Mouse (Mus musculus): ENCODE measurements around the gene Dennd2c.

Gene Dennd2c

GRCm38 (mm10) chr3:103098662-103099061 is 3.7 kb upstream of the Dennd2c start:
- no peak for TF ChIP-seq GATA4 (IDR thresholded peaks at IDR 0.05; ENCODE audit: insufficient replicate concordance, low read length)

GRCm38 (mm10) chr3:103099667-103100066 is 2.7 kb upstream of the Dennd2c start:
- no peak for TF ChIP-seq GATA4 (IDR thresholded peaks at IDR 0.05; ENCODE audit: insufficient replicate concordance, low read length)

- TF ChIP-seq GATA4 (IDR thresholded peaks at IDR 0.05; ENCODE audit: insufficient replicate concordance, low read length) = no peak
Measured at GRCm38 (mm10) chr3:103100735-103101134, 1.7 kb upstream of the Dennd2c start.

GRCm38 (mm10) chr3:103101194-103101593 is 1.2 kb upstream of the Dennd2c start:
- no peak for TF ChIP-seq GATA4 (IDR thresholded peaks at IDR 0.05; ENCODE audit: insufficient replicate concordance, low read length)

GRCm38 (mm10) chr3:103101909-103102308 is 495 bp upstream of the Dennd2c start:
- no peak for TF ChIP-seq GATA4 (IDR thresholded peaks at IDR 0.05; ENCODE audit: insufficient replicate concordance, low read length)

- TF ChIP-seq GATA4 (IDR thresholded peaks at IDR 0.05; ENCODE audit: insufficient replicate concordance, low read length) = no peak
Measured at GRCm38 (mm10) chr3:103107565-103108240, 5.3 kb downstream of the Dennd2c start.

GRCm38 (mm10) chr3:103112216-103112615 is 9.8 kb downstream of the Dennd2c start:
- no peak for TF ChIP-seq GATA4 (IDR thresholded peaks at IDR 0.05; ENCODE audit: insufficient replicate concordance, low read length)

- TF ChIP-seq GATA4 (IDR thresholded peaks at IDR 0.05; ENCODE audit: insufficient replicate concordance, low read length) = no peak
Measured at GRCm38 (mm10) chr3:103123636-103124035, 21.2 kb downstream of the Dennd2c start.

GRCm38 (mm10) chr3:103126138-103126537 is 23.7 kb downstream of the Dennd2c start:
- TF ChIP-seq GATA4 (IDR thresholded peaks at IDR 0.05; ENCODE audit: insufficient replicate concordance, low read length) = no peak

- no peak for TF ChIP-seq GATA4 (IDR thresholded peaks at IDR 0.05; ENCODE audit: insufficient replicate concordance, low read length)
Measured at GRCm38 (mm10) chr3:103127177-103127576, 24.8 kb downstream of the Dennd2c start.

- TF ChIP-seq GATA4 (IDR thresholded peaks at IDR 0.05; ENCODE audit: insufficient replicate concordance, low read length) = no peak
Measured at GRCm38 (mm10) chr3:103127721-103128120, 25.3 kb downstream of the Dennd2c start.

GRCm38 (mm10) chr3:103128251-103128650 is 25.8 kb downstream of the Dennd2c start:
- no peak for TF ChIP-seq GATA4 (IDR thresholded peaks at IDR 0.05; ENCODE audit: insufficient replicate concordance, low read length)

GRCm38 (mm10) chr3:103129367-103130159 is 27.2 kb downstream of the Dennd2c start:
- TF ChIP-seq GATA4 (IDR thresholded peaks at IDR 0.05; ENCODE audit: insufficient replicate concordance, low read length) = no peak

- TF ChIP-seq GATA4 (IDR thresholded peaks at IDR 0.05; ENCODE audit: insufficient replicate concordance, low read length) = no peak
Measured at GRCm38 (mm10) chr3:103130236-103130751, 27.9 kb downstream of the Dennd2c start.

GRCm38 (mm10) chr3:103133098-103133497 is 30.7 kb downstream of the Dennd2c start:
- TF ChIP-seq GATA4 (IDR thresholded peaks at IDR 0.05; ENCODE audit: insufficient replicate concordance, low read length) = no peak

GRCm38 (mm10) chr3:103136414-103137077 is 34.1 kb downstream of the Dennd2c start:
- TF ChIP-seq GATA4 (IDR thresholded peaks at IDR 0.05; ENCODE audit: insufficient replicate concordance, low read length) = no peak
